Mouse (Mus musculus) C2C12 (cell line): ENCODE results near the gene Map4.

ENCODE experiments used
- CEBPB ChIP-seq: IDR thresholded peaks from one replicate; pipeline ENCODE4 v1.6.1; 2011; ENCODE audit warnings: low read depth, mild to moderate bottlenecking, control low read depth, moderate library complexity
- CTCF ChIP-seq: IDR thresholded peaks from one replicate; pipeline ENCODE4 v1.5.1; 2011; ENCODE audit not compliant: control insufficient read depth, insufficient read depth, insufficient read length
- MAX ChIP-seq: IDR thresholded peaks from one replicate; pipeline ENCODE4 v1.6.1; 2011; ENCODE audit warnings: mild to moderate bottlenecking, control low read depth
- MYOG ChIP-seq: IDR thresholded peaks from one replicate; pipeline ENCODE4 v1.6.1; 2011; ENCODE audit not compliant: control insufficient read depth, insufficient read length; ENCODE audit errors: extremely low read depth
- USF1 ChIP-seq: IDR thresholded peaks from one replicate; pipeline ENCODE4 v1.6.1; 2011; ENCODE audit warnings: low read depth, mild to moderate bottlenecking, control low read depth, moderate library complexity

- TF ChIP-seq CTCF: no peak
- TF ChIP-seq USF1: no peak
- TF ChIP-seq CEBPB: no peak
- TF ChIP-seq MYOG: no peak
- no peak for TF ChIP-seq MAX
Measured at GRCm38 (mm10) chr9:109969792-109970336, 38.6 kb downstream of the Map4 start.
